Mouse (Mus musculus): ENCODE measurements around the gene H2-Q10.
"Not testable (repeated sequence)": the region's sequence is repeated elsewhere in the genome, so short reads cannot be mapped to it uniquely, and the experiment has no call there.

Gene H2-Q10

DNA sequence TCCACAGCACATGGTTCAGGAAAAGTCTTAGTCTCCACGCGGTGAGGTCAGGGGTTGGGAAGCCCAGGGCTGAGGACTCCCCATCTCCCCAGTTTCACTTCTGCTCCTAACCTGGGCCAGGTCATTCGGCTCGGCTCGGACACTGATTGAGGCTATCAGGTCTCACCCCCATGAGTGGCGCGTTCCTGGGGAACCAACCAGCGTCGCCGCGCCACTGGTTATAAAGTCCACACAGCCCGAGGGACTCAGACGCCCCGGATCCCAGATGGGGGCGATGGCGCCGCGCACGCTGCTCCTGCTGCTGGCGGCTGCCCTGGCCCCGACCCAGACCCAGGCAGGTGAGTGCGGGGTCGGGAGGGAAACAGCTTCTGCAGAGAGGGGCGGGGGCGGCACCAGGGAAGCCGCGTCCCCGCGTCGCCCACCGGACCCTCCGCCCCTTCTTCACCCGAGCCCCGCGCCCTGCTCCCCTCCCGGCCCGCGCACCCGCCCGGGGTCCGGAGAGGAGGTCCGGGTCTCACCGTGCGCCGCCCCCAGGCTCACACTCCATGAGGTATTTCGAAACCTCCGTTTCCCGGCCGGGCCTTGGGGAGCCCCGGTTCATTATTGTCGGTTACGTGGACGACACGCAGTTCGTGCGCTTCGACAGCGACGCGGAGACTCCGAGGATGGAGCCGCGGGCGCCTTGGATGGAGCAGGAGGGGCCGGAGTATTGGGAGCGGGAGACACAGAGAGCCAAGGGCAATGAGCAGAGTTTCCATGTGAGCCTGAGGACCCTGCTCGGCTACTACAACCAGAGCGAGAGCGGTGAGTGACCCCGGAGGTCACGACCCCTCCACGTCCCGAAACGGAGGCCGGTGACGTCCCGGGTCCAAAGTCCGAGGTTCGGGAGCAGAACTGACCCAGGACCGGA is at the start of gene H2-Q10:
H2-Q10 (plus strand) TSS at position 248 of the 910 bp plus-strand sequence.
- no peak for DNase-seq (ENCODE audit: low spot score in 2 of 2)

DNA sequence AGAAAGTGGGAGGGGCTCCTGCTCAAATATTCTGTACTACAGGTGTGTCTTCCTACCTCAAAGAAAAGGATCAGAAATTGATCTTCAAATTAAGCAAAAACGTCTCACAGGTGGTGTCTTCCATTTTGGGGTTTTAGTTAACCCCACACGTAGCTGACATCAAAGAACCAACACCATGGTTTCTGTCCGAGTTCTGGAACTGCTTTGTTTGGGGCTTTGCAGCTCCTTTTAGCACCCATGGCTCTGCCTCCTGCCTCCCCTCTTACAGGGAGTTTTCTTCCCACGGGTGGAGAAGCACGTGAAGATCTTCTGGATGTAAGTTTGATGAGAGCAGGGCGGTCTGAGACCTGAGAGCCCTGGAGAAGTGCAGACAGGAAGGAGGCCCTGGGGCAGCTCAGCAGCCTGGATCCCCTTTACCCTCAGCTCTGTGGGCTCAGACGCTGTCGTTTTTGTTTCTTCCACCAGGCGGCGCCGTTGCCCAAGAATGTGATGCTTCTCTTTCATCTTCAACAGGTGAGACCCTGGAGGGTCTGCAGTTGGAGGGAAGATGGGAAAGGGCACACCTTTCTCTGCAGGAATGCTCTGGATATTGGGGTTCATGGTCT is 49.6 kb upstream of the H2-Q10 start:
- peak in 1 of 2 experiments; percentile 82 for DNase-seq (ENCODE audit: low spot score in 2 of 2)

DNA sequence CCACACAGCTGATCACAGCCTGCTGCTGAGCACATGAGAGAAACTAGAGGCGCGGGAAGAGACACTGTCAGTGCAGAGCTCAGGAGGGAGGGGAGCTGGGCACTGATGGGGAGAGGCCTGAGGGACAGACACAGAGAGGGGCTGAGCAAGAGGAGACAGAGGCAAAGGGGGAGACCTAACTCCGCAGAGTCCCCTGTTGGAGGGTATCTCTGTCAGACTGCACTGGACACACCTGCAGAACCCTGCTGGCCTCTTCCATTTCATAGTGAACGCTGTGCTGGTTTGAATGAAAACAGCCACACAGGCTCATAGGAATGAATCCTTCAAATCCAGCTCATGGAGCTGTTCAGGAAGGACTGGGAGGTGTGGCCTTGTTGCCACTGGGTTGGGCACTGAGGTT is 48.6 kb upstream of the H2-Q10 start:
- DNase-seq (ENCODE audit: low spot score in 2 of 2) = not testable (repeated sequence)

DNA sequence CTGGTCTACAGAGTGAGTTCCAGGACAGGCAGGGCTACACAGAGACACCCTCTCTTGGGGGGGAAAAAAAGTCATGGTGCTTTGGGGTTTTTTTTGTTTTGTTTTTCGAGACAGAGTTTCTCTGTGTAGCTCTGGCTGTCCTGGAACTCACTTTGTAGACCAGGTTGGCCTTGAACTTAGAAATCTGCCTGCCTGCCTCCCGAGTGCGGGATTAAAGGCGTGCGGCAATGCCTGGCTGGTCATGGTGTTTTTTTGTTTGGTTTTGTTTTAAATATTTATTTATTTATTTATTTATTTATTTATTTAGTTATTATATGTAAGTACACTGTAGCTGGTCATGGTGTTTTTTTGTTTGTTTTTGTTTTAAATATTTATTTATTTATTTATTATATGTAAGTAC is 47.5 kb upstream of the H2-Q10 start:
- DNase-seq (ENCODE audit: low spot score in 2 of 2) = not testable (repeated sequence)

DNA sequence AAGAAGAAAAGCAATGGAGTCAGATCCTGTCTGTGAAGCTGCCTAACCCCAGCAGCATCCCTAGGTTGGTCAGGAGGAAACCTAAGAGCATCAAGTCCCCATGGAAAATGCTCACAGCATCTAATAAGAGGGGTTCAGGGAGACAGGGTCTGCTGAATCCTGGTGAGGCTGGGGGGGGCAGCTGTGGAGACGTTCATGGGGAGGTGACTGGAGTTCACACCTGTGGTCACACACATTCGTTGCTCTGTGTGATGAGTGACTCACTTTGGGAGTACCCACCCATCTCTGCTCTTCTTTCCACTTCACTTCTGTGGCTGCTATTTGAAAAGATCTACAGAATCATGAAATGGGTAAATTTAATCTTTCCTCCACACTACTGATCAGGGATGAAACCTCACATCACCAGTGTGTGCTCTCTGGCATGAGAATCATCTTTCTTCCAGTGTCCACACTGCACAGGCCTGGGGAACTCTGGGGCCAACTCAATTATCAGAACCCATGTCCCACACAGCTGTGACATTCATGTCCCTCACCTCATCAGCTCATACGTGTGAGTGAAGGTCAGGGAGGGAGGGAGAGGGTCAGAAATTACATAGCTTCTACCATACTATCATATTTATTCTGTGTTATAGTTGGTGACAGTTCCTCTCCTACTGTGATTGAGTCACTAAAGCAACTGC is 46.6 kb upstream of the H2-Q10 start:
- DNase-seq (ENCODE audit: low spot score in 2 of 2) = not testable (repeated sequence)

DNA sequence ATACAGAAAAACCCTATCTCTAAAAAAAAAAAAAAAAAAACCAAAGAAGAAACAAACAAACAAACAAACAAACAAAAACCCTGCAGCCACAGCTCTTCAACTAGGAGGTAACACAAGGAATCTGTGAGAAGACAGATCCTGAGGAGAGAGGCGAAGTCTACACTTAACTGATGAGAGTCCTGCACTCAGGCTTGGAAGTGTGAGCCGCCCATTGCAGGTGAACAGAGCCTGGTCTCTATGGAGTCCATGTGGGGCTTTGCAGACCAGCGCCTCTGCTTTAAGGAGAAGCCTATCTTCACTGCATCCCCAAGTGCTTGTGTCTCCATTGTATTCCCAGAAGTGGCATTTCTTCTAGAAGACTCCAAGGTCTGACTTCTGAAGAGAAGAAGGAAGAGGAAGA is 45.8 kb upstream of the H2-Q10 start:
- DNase-seq (ENCODE audit: low spot score in 2 of 2) = not testable (repeated sequence)

DNA sequence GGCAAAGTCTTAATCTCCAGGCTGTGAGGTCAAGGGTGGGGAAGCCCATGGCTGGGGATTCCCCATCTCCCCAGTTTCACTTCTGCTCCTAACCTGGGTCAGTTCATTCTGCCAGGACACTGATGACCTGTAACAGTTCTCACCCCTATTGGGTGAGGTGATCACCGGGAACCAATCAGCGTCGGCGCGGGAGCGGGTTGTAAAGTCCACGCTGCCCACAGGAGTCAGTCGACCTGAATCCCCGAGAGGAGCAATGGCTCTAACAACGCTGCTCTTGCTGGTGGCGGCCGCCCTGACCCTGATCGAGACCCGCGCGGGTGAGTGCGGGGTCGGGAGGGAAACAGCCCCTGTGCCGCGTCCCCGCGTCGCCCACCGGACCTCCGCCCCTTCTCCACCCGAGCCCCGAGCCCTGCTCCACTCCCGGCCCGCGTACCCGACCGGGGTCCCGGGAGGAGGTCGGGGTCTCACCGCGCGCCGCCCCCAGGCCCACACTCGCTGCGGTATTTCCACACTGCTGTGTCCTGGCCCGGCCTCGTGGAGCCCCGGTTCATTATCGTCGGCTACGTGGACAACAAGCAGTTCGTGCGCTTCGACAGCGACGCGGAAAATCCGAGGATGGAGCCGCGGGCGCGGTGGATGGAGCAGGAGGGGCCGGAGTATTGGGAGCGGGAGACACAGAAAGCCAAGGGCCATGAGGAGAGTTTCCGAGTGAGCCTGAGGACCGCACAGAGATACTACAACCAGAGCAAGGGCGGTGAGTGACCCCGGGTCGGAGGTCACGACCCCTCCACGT is 45.1 kb upstream of the H2-Q10 start, which contains the start of gene H2-Q6:
H2-Q6 (plus strand) TSS at position 227 of the 793 bp plus-strand sequence.
- DNase-seq (ENCODE audit: low spot score in 2 of 2) = peak in 1 of 2 experiments; percentile 29

DNA sequence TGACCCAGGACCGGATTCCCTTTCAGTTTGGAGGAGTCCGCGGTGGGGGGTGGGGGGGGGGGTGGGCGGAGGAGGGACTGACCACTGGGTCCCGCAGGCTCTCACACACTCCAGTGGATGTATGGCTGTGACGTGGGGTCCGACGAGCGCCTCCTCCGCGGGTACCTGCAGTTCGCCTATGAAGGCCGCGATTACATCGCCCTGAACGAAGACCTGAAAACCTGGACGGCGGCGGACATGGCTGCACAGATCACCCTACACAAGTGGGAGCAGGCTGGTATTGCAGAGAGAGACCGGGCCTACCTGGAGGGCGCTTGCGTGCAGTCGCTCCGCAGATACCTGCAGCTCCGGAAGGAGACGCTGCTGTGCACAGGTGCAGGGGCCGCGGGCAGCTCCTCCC is 44.4 kb upstream of the H2-Q10 start:
- DNase-seq (ENCODE audit: low spot score in 2 of 2) = peak in 1 of 2 experiments; percentile 16

DNA sequence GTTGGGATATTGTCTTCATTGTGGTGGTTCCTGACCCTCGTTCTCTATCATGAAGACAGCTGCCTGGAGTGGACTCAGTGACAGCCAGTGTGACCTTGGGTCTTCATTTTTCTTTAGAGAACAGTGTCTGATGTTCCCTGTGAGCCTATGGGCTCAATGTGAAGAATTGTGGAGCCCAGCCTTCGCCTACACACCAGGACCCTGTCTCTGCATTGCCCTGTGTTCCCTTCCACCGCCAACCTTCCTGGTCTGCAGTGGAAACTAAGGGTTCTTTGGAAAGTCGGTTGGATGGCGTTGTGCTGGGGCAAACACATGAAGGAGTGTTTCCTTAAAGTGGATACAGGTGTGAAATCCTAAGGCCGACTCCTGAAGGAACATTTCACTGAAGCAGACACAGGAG is 41.0 kb upstream of the H2-Q10 start:
- DNase-seq (ENCODE audit: low spot score in 2 of 2) = not testable (repeated sequence)

DNA sequence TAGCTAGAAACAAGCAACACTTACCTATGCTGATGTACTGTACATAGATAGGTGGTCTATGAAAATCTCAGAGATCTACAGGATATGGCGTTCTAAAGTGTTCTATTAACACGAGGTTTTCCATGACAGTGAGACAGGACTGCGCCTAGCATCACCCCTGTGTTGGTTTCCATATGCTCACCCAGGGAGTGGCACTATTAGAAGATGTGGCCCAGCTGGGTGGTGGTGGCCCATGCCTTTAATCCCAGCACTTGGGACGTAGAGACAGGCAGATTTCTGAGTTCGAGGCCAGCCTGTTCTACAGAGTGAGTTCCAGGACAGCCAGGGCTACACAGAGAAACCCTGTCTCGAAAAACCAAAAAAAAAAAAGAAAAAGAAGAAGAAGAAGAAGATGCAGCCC is 39.2 kb upstream of the H2-Q10 start:
- not testable (repeated sequence) for DNase-seq (ENCODE audit: low spot score in 2 of 2)

DNA sequence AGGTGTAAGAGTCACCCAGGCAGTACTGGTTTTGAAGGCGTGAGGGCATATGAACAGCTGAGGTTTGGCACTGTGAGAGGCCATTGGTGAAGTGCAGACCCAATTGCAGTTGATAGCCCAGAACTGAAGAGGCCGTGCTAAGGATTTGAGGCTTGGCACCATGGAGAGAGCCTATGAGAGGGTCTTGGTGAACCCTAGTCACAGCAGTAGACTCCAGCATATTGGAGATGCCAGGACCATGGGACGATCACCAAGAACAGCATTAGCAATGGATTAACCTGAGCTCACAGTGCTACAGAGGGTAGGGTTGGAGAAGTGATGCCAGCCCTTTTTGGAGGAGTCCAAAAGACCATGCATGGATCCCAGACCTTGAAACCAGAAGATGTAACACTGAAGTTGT is 37.7 kb upstream of the H2-Q10 start:
- DNase-seq (ENCODE audit: low spot score in 2 of 2) = not testable (repeated sequence)

DNA sequence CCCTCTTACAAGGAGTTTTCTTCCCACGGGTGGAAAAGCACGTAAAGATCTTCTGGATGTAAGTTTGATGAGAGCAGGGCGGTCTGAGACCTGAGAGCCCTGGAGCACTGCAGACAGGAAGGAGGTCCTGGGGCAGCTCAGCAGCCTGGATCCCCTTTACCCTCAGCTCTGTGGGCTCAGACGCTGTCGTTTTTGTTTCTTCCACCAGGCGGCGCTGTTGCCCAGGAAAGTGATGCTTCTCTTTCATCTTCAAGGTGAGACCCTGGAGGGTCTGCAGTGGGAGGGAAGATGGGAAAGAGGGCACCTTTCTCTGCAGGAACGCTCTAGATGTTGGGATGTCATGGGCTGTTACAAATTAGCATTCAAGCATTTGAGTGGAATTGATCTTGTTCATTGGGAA is 35.1 kb upstream of the H2-Q10 start:
- peak in 1 of 2 experiments; percentile 72 for DNase-seq (ENCODE audit: low spot score in 2 of 2)

DNA sequence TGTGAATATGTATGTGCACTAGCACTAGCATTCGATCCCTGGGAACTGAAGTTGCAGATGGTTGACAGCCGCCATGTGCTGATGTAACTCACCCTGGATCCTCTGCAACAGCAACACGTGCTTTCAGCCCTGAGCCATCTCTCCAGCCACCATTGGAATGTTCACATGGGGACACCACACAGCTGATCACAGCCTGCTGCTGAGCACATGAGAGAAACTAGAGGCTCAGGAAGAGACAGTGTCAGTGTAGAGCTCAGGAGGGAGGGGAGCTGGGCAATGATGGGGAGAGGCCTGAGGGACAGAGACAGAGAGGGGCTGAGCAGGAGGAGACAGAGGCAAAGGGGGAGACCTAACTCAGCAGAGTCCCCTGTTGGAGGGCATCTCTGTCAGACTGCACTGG is 34.3 kb upstream of the H2-Q10 start:
- DNase-seq (ENCODE audit: low spot score in 2 of 2) = not testable (repeated sequence)

DNA sequence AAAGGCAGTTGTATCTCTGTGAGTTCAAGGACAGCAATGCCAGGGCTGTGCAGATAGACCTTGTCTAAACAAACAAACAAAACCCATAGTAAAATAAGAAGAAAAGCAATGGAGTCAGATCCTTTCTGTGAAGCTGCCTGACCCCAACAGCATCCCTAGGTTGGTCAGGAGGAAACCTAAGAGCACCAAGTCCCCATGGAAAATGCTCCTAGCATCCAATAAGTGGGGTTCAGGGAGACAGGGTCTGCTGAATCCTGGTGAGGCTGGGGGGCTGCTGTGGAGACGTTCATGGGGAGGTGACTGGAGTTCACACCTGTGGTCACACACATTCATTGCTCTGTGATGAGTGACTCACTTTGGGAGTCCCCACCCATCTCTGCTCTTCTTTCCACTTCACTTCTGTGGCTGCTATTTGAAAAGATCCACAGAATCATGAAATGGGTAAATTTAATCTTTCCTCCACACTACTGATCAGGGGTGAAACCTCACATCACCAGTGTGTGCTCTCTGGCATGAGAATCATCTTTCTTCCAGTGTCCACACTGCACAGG is 32.4 kb upstream of the H2-Q10 start:
- not testable (repeated sequence) for DNase-seq (ENCODE audit: low spot score in 2 of 2)

DNA sequence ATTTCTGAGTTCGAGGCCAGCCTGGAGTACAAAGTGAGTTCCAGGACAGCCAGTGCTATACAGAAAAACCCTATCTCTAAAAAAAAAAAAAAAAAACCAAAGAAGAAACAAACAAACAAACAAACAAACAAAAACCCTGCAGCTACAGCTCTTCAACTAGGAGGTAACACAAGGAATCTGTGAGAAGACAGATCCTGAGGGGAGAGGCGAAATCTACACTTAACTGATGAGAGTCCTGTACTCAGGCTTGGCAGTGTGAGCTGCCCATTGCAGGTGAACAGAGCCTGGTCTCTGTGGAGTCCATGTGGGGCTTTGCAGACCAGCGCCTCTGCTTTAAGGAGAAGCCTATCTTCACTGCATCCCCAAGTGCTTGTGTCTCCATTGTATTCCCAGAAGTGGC is 31.5 kb upstream of the H2-Q10 start:
- DNase-seq (ENCODE audit: low spot score in 2 of 2) = not testable (repeated sequence)

DNA sequence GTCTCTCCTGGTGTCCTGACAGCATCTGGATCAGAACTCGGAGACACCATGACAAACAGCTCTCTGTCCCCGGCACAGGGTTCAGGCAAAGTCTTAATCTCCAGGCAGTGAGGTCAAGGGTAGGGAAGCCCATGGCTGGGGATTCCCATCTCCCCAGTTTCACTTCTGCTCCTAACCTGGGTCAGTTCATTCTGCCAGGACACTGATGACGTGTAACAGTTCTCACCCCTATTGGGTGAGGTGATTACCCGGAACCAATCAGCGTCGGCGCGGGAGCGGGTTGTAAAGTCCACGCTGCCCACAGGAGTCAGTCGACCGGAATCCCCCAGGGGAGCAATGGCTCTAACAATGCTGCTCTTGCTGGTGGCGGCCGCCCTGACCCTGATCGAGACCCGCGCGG is 31.0 kb upstream of the H2-Q10 start, which contains the start of gene H2-Q7:
H2-Q7 (plus strand) TSS at position 271 of the 400 bp plus-strand sequence.
- DNase-seq (ENCODE audit: low spot score in 2 of 2) = peak in 1 of 2 experiments; percentile 68

DNA sequence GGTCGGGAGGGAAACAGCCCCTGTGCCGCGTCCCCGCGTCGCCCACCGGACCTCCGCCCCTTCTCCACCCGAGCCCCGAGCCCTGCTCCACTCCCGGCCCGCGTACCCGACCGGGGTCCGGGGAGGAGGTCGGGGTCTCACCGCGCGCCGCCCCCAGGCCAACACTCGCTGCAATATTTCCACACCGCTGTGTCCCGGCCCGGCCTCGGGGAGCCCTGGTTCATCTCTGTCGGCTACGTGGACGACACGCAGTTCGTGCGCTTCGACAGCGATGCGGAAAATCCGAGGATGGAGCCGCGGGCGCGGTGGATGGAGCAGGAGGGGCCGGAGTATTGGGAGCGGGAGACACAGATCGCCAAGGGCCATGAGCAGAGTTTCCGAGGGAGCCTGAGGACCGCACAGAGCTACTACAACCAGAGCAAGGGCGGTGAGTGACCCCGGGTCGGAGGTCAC is 30.6 kb upstream of the H2-Q10 start:
- peak in 1 of 2 experiments; percentile 24 for DNase-seq (ENCODE audit: low spot score in 2 of 2)

DNA sequence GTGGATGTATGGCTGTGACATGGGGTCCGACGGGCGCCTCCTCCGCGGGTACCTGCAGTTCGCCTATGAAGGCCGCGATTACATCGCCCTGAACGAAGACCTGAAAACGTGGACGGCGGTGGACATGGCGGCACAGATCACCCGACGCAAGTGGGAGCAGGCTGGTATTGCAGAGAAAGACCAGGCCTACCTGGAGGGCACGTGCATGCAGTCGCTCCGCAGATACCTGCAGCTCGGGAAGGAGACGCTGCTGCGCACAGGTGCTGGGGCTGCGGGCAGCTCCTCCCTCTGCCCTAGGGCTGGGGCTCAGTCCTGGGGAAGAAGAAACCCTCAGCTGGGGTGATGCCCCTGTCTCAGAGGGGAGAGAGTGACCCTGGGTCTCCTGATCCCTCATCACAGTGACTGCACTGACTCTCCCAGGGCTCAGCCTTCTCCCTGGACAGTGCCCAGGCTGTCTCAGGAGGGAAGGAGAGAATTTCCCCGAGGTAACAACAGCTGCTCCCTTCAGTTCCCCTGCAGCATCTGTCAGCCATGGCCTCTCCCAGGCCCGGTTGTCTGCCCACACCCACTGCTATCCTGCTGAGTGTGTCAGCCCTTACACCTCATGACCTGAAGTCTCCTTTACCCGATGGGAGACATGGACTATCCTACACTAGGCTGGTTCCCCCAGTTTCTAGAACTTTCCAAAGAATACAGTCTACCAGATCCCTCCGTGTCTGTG is 29.8 kb upstream of the H2-Q10 start:
- DNase-seq (ENCODE audit: low spot score in 2 of 2) = not testable (repeated sequence)

DNA sequence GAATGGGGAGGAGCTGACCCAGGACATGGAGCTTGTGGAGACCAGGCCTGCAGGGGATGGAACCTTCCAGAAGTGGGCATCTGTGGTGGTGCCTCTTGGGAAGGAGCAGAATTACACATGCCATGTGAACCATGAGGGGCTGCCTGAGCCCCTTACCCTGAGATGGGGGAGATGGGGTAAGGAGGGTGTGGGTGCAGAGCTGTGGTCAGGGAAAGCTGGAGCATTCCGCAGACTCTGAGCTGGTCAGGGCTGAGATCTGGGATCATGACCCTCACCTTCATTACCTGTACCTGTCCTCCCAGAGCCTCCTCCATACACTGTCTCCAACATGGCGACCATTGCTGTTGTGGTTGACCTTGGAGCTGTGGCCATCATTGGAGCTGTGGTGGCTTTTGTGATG is 27.5 kb upstream of the H2-Q10 start:
- not testable (repeated sequence) for DNase-seq (ENCODE audit: low spot score in 2 of 2)

DNA sequence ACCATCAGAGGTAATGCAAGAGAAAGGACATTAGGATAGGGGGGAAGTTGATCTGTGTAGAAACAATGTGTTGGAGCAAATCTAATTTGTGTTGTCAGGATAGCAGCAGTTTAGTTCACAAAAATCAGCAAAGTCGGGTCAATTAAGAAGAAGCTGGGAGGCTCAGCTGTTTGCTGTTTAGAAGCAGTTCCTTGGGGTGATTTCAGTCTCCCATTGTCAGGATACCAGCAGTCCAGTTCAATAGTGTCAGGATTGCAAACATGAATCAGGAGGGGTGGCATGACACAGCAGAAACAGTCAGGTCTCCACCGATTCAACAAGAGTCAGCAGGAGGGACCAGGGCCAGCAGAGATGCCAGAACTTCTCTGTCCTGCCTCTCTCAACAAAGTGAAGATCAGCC is 25.4 kb upstream of the H2-Q10 start:
- not testable (repeated sequence) for DNase-seq (ENCODE audit: low spot score in 2 of 2)

Measured in cerebellum, postnatal 4 days (tissue).